Mouse (Mus musculus) heart, postnatal 4 days (tissue): ENCODE measurements around the gene Rpl23a. TPM values are rescaled to one million over a fixed set of nuclear protein-coding genes. Genes with fewer than 3 reads are reported as not detected.

Source experiments
- DNase-seq: peaks from one replicate; pipeline ENCODE4 v3.0.0; 2021
- total RNA-seq, 2 experiments: library from RNA; stranded (reverse); gene quantifications; 2 replicates each; pipeline ENCODE4 v1.2.3; 2021

Gene Rpl23a
- total RNA-seq, 2 experiments from 2014 or later: 1,082 to 1,148 TPM

DNA sequence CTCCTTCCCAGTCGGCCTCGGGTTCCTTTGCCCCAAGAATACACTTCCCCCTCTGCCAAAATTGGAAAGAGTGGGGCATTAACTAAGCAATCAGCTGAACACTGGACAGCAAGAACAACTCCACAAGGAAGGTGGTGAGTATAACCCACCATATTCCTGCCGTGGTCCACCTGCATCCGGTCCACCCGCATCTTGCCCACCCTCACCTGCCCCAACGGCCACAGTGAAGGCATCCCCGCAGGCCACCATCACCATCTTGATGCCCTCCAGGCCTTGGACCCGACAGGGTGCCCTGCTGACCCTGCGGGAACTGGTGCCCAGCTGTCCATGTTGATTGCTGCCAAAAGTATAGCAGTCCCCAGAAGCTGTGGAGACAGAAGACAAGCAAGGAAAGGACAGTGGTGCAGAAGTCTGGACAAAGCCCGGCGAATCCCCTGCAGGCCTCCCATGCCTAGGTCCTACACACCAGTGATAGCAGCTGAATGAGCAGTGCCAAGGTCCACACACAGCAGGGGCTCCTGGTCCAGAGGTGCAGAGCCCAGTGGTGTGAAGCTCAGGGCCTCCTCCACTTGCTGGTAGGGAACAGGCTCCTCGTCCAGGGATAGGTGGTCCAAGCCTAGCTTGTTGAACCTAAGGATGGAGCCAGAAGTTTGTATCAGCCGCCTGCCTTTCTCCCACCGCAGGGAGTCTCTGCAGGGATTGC is 16.0 kb downstream of the Rpl23a start:
- no peak for DNase-seq

DNA sequence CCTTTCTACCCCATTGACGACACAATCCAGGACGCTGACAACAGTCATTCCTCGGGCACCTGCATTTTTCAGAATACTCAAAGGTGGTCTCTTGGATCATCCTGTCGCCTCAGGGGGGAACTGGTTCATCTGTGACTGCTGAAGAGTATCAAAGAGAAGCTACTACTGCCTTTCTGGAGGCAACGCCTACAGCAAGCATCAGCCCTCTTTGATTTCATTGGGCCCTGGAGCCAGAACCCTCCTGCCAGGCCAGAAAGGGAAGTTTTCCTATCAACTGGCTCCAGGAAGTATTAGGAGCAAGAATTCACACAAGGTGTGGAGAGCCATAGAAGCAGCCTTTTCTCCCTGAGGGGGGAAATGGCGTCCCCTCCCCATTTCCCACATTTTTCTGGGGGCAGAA is 16.7 kb downstream of the Rpl23a start:
- no peak for DNase-seq

DNA sequence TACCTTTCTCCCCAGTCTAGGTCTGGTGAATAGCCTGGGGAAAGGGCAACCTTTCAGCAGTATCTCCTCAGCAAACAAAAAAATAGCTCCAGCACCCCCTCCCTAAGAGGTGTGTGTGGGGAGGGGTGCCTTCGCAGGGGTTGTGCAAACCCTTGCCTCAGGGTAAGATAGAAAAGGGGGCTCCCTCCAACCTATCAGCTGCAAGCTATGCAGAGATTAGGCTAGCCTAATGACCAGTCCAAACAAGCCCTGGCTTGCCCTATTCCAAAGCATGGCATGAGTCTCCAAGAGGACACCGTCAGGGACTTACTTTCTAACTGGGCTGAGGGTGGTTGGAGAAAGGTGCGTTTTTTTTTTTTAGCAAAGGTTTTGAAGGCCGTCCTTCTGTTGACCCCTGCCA is 17.2 kb downstream of the Rpl23a start:
- no peak for DNase-seq

DNA sequence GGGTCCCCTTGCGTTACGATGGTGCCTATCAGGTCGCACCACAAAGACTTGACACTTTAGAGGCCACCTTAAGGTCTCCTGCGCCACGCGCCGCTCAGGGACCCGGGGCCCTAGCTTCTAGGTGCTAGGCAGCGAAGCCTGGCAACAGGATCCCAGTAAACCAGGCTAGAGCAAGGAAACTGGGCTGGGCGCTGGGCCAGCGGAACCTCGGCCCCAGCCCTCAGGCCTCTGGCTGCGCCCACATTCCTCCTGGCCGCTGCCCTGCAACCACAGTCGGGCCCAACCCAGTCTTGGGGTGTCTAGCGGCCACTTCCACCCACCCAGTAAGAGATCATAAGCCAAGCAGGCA is 17.6 kb downstream of the Rpl23a start:
- DNase-seq: peak; percentile 69

DNA sequence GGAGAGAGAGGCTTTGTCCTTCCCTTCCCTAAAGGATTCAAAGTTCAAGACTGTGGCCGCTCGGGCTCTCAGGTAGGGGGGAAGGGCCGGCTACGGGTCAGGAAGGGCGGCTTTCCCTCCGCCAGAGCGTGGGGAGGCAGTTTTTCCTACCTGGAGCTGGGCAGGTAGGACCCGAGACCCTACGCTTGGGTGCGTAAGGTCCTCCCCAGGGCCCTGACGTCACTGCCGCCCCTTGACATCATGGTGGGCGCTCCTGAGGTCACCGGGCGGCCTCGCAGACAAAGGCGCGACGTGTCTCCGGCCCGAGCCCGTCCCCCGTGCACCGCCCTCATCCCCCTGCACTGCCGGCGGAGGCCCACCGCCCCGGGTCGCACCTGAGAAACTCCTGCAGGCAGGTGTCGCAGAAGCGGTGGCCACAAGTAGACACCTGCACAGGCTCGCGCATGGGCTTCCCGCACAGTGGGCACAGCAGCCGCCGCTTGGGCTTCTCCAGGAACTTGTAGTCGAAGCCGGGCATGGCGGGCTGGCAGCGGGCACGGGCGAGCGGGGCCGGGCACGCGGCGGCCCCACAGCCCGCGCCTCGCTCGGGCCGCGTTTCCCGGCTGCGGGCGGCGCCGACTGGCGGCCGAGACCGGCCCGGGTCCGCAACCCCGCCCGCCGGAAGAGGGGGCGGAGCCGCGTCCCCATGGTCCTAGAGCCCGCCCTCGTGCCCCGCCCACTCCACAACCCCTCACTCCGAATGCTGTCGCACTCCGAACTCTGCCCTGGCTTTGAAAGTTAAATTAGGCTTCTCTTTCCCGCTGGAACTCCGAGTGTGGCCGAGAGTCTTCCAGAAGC is 18.2 kb downstream of the Rpl23a start, which contains the start of gene Traf4:
Gene Traf4 (minus strand): TSS at position 666 of the 837 bp plus-strand sequence.
- peak; percentile 87 for DNase-seq

DNA sequence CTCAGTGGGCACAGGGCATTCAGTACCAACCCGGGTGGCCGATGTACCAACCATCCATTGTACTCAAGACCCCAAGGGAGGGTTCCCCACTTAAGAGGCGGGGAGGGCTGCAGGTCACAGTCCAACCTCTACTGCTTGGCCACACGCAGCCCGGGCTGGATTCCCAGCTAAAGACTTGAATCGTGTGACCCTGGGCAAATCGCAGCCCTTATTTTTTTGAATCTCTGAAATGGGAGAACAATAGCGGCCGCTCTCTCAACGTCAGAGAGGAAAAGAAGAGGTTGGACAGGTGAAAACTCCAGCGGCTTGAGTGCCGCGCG is 18.8 kb downstream of the Rpl23a start:
- DNase-seq: peak; percentile 28

DNA sequence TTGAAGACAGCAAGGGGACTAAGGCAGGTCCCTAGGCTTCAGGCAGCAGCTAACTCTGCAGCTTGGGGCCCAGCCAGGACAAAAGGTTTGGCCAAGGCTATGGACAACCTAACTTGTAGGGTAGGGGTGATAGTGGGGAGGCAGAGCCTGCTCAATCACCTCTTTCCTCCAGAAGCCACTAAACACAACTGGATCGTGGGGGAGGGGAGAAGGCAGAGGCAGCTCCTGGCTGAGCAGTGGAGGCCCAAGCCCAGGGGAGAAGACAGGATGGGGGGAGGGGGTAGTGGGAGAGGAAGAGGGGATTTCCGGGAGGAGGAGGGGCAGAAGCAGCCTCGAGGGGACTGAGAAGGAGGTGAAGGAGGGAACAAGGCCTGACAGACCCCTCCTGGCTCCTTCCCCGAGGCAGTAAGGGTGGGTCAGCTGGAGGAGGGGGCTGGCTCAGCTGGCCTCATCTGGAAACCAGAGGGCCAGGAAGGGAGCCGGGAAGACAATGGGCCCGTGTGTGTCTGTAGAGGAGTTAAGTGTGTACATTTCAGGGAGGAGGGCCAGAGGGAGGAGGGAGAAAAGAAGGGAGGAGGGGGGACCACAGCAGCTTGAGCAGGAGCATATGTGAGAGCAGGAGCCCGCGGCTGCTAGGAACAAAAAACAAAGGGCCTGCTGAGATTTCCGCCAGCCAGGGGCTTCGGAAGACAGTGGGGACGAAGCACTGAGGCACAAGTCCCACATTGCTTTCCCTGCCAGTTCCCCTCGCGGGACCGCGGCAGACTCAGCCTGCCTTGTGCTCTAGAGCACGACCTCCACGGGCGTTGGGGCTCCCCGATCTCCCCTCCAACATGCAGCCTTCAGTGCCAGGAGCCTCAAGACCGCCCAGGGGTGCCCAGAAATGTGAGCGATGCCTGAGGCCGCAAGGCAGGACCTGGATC is 19.4 kb downstream of the Rpl23a start:
- DNase-seq: peak; percentile 85

DNA sequence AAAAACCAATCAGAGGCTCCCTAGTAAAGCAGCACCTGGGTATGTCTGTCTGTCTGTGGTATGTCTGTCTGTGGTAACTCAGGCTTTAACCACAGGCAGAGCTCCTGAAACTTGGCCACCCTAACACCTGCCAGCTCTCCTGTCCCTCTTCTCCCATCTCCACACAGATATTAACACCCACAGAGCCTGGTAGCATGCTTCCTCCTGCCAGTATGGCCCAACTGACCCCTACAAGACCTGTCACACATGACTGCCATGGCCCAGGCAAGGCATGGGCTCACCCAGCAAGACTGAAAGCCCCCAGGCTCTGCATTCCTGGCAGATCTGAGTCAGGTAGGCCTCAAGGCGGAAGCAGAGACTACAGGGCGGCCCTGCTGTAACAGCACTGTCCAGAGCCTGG is 20.3 kb downstream of the Rpl23a start:
- DNase-seq: no peak

DNA sequence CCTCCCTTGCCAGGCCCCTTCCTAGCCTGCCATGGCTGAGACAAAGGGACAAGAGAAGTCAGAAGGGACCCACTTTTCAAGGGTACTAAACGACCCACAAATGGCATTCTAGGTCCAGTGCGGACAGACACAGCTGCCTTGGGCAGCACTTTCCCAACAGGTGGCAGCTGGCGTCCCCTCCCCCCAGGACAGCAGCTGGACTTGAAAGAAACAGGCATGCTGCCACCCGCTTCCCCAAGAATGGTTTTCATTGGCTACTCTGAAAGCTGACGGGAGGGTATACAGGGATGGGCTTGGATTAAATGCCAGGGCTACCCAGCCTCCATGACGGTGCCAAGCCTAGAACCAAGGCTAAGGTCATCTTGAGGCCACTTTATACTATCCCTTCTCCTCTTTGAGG is 20.9 kb downstream of the Rpl23a start:
- DNase-seq: no peak

DNA sequence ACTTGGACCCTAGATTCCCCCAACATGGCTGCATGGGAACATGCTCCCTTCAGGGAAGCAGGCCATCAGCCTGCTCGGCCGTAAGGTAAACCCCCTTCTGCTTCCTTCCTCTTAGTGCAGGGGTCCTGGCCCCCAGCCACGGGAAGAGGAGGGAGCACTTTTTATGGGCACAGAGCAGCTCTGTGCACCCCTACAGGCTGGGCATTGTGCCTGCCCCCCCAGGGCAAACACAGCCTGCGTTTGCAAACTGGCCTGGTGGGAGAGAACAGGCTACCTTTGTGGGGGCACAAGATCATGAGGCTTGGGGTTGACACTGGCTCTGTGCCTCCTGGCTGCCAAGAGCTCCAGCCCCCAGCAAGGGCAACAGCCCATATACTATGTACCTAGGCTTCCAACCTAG is 21.4 kb downstream of the Rpl23a start:
- DNase-seq: no peak

DNA sequence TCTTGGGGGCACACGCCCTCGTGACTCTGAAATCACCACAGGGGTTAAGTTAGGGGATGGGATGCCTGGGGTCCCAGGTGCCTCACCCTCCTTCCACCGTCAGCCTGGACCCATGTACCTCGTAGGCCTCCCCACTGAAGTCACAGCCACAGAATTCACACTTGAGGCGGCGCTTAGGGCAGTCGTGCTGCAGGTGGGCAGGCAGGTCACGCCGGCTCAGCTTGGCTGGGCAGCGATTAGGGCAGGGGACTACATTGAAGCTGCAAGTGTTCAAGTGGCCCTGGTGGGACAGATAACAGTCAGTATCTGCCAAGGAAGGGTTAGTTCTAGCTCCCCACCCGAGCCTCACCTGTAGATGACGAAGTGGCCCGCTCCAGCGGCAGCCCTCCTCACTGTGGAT is 22.2 kb downstream of the Rpl23a start:
- no peak for DNase-seq

DNA sequence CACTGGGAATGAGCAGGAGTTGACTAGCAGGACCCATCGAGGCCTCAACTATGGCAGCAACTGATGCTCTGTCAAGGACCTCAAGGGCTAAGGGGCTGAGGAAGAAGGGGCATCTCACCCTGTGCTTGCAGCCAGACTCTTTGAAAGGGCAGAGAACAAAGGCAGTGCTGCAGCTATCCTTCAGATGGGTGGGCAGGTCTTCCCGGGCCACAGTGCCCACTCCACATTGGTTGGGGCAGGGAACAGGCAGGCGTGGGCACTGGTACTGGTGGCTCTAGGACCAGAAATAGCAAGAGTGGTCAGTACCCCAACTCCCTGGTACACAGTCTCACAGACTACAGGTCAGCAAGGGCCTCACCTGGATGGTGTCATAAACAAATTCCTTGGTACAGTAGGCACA is 22.7 kb downstream of the Rpl23a start:
- no peak for DNase-seq

DNA sequence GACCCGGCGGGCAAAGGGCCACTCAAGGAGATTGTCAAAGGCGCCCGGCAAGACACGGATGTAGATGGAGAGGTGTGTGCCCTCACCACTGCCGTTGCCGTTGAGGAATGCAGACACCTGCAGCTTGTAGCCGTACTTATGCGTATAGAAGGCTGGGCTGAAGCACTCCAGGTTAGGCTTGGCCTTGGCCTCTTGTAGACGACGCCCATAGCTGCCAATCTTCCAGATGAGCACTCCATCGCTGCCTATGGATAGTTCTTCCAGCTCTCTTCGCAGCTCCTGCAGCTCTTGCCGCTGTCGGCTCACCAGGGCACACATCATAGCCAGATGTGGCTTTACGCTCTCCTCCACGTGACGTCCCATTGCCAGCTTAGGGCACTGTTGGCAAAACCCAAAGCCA is 23.2 kb downstream of the Rpl23a start:
- no peak for DNase-seq

DNA sequence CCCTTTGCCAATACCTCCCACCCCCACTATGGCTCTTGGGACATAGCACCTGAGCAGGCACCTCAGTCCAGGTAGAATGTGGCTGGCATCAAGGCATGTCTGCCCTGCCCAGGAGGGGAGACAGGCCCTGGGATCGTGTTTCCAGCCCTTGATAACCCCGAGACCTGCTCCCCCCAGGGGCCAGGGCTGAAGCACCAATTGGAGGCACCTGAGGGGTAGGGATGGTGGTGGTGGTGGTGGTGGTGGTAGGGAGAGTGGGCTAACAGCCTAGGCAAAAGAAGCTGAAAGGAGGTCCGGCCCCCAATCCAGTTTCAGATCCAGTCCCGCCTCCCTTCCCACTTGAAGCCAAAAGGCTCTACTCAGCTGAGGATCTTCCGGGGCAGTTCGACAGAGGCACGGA is 23.8 kb downstream of the Rpl23a start:
- DNase-seq: no peak

DNA sequence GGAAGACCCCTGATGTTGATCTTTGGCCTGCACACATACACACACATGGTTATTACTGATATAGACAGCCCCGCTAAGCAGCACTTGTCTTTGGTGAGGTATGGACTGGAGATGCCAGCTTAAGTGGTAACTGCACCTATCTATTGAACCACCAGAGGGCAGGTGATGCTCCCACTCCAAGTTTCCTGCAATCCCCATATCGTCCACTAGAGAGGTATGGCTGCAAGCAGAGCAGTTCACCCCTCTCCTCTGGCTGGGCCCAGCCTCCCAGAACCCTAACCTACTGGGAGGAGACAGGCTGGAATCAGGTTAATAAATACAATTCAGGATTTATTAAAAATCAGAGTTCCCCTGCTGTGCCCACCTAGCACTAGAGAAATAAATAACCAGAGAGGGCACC is 24.3 kb downstream of the Rpl23a start:
- peak; percentile 87 for DNase-seq

DNA sequence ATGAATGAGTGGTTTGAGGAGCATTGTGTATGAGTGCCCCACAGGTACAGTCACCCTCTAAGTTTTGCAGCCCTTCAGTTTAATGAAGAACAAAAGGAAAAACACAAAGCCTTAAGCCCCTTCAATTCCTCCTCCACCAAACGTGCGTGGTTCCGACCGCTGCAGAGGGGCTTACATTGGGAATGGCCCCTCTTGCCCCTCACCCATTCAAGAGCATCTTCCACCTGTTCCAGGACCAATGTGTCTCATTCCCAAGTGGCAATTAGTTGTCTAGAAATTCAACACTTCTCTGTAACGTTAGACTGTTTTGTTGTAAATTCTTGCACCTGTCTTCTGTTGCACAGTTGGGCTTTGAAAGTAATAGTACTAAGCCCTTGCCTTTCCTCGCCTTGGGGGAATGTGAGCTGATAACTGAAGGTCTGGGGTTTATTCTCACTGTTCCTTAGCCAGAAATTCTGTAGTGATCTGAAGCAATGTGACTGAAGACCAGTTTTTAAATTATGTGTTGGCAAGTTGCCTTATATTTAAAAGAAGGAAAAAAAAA is 27.2 kb downstream of the Rpl23a start:
- DNase-seq: no peak

DNA sequence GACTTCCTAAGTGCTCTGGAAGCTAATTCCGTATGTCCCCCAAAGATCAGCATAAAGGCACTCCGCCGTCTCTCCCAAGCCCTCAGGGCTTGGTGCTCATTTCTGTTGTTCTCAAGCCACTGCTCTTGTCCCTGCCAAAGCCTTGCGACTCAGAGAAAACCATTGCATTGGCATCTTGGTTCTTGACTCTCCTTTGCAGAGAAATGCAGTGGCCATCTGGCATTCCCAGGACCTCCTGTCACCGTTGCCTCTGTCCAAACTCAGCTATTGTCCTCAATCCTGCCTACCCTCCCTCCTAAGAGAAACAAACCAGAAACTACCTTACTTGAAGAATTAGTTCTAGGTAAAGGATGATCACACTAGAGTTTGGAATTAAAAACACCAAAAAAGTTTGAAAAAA is 27.7 kb downstream of the Rpl23a start:
- no peak for DNase-seq

DNA sequence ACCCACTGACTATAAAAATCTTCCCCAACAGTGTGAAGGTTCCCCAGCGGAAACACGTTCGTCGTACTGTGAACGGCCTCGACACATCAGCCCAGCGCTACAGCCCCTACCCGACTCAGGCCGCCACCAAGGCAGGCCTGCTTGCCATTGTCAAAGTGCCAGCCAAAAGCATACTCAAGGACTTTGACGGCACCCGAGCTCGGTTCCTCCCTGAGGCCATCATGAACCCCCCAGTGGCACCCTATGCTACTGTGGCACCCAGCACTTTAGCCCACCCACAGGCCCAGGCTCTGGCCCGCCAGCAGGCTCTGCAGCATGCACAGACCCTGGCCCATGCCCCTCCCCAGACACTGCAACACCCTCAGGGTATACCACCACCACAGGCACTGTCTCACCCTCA is 29.6 kb downstream of the Rpl23a start:
- DNase-seq: no peak

DNA sequence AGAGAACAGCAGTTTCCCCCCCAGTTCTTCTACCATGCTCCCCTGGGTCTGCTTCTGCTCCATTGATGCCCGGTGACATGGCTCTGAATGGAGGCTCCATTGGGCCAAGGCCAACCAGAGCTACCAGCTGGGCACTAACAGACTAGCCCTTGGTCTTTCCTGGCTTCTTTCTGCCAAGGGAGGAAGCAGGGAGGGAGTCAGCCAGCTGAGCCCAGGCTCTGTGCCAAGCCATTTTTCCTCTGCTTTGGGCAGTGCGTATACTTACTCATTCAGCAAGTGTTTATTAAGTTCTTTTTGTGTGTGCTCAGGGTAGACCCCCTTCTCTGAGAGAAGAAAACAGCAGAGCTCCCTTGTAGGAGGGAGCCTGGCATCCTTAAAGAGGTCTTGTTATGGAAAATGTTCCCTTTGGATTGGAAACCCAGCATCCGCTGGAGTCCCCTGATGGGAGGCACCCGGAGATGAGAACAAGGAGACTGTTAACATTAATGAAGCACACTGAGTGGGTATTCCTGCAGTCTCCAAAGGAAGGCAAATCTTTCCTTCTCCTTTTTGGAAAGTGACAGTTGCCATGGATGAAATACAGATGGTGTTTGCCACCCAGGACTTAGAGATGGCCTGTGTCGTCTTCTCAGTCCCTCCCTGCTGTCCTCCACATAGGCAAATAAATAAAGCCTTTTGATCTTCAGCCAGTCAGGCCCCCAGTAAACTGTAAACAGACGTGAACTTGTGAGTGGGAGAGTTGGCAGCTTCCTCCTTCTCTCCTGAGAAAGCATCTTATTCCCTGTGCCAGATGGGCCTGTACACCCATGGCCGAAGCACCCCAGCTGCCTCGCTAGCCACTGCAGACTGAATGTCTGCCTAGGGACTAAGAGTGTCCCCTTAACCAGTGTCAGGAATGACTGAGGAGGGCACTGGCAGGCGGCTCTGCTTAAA is 30.8 kb downstream of the Rpl23a start:
- peak; percentile 75 for DNase-seq

DNA sequence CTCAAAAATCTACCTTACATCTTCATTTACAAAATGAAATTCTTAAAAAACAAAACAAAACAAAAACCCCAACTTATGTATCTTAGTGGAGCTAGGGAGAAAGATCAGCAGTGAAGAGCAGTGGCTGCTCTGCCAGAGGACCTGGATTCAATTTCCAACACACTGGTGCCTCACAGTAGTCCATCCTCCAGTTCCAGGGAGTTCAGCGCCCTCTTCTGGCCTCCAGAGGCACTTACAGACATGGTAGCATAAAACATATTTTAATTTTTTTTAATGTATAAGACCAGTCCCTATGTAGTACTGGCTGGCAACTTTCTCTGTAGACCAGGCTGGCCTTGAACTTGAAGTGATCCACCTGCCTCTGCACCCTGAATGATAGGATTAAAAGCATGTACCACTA is 32.2 kb downstream of the Rpl23a start:
- DNase-seq: peak; percentile 38

DNA sequence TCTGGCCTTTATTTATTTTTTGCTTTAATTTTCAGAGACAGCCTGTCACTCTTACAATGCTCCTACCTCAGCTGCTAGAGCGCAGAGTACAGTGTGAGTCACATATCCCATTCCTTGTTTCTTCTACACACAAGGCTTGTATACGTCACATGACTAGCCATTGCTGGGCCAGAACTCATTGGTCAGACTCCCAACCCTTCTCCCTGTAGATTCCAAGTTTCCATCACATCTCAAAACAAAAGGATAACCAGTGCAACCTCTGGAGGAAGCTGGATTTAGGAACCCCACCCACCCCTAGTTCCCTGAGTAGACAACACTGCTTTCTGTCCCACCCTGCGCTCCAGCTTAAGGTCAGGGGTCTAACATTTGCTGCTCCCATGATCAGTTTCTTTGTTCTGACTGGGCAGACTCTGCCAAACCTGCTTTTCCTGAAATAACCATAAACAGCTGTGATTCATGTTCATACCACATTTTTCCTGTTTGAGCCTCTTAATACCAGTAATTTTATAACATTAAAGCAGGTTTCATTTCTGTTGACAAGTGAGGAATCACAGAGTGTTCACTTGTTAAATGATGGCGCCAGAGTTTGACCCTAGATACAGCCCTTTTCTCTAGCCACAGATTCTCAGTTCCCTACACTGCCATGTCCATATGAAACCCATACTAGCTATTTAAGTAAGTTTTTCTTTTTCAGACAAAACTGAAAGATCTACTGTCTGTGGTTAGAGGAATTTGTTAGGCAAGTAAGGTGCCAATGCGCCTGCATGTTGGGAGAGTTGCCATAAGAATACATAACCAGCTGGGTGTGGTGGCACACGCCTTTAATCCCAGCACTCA is 36.5 kb downstream of the Rpl23a start:
- peak; percentile 21 for DNase-seq
